Mouse (Mus musculus) midbrain, postnatal 0 days (tissue): Measurements from ENCODE around the gene Cutc. TPM values are rescaled to one million over a fixed set of nuclear protein-coding genes. Genes with fewer than 3 reads are reported as not detected.

Experiments used
- ATAC-seq: fragments of 200-750 bp; cut with Nextera tagmentation; 2 replicates; pipeline ENCODE4 v1.8.0; 2017; ENCODE audit warnings: moderate number of reproducible peaks, mild to moderate bottlenecking, moderate TSS enrichment, moderate library complexity; ENCODE audit not compliant: low FRiP score
- DNase-seq: peaks from one replicate; pipeline ENCODE4 v3.0.0-alpha.2; 2015; ENCODE audit warnings: low spot score
- H3K27ac ChIP-seq: fragments of 300-500 bp; sonication (generic); 2 replicates; pipeline ENCODE4 v1.5.1; 2014; ENCODE audit warnings: low read depth, mild to moderate bottlenecking, low read length, mixed read lengths
- H3K27me3 ChIP-seq: fragments of 300-500 bp; sonication (generic); 2 replicates; pipeline ENCODE4 v1.6.1; 2014; ENCODE audit warnings: low read length, control low read depth, mixed read lengths; ENCODE audit not compliant: insufficient read depth
- H3K36me3 ChIP-seq: fragments of 300-500 bp; sonication (generic); 2 replicates; pipeline ENCODE4 v1.6.1; 2014; ENCODE audit warnings: low read length, control low read depth, mixed read lengths; ENCODE audit not compliant: insufficient read depth
- H3K4me1 ChIP-seq: fragments of 300-500 bp; sonication (generic); 2 replicates; pipeline ENCODE4 v1.6.1; 2014; ENCODE audit warnings: mild to moderate bottlenecking, control low read depth, antibody characterized with exemption, low read length, mixed read lengths; ENCODE audit not compliant: insufficient read depth
- H3K4me2 ChIP-seq: fragments of 300-500 bp; sonication (generic); 2 replicates; pipeline ENCODE4 v1.6.1; 2014; ENCODE audit warnings: low read depth, mild to moderate bottlenecking, low read length, mixed read lengths; ENCODE audit not compliant: poor library complexity, severe bottlenecking
- H3K4me3 ChIP-seq: fragments of 300-500 bp; sonication (generic); 2 replicates; pipeline ENCODE4 v1.5.1; 2014; ENCODE audit warnings: low read depth, mild to moderate bottlenecking, low read length, moderate library complexity
- H3K9ac ChIP-seq: fragments of 300-500 bp; sonication (generic); replicated peaks from 2 replicates; pipeline ENCODE4 v1.6.1; 2014; ENCODE audit warnings: mild to moderate bottlenecking, low read length, moderate library complexity, mixed read lengths; ENCODE audit not compliant: poor library complexity, severe bottlenecking
- H3K9me3 ChIP-seq: fragments of 300-500 bp; sonication (generic); 2 replicates; pipeline ENCODE4 v1.6.1; 2016; ENCODE audit warnings: low read length, control low read depth
- CTCF ChIP-seq: IDR thresholded peaks from 2 replicates; pipeline ENCODE4 v1.5.1; 2016; ENCODE audit warnings: antibody characterized with exemption, mild to moderate bottlenecking
- WGBS: fragments of 180-500 bp; shearing (Covaris S2); extraction: QIAGEN DNeasy Blood & Tissue Kit; methylation state at CpG from one replicate; pipeline ENCODE4 v1.1.7; 2014; 5-methylcytosine and 5-hydroxymethylcytosine counted together
- polyA plus RNA-seq: library from polyadenylated mRNA; unstranded; fragments of >200 nt; fragmentation: Nextera tagmentation; extraction: Ambion mirVana; gene quantifications from 2 replicates; pipeline ENCODE4 v1.2.1, GENCODE M21; 2015
- total RNA-seq: library from RNA; depleted of rRNA; stranded (reverse); fragments of >200 nt; gene quantifications from 2 replicates; pipeline ENCODE4 v1.2.3, GENCODE M21; 2014

The Cutc gene
- total and polyA plus RNA-seq, 2 experiments from 2014 or later, result 5.2 to 8.0 TPM

- Histone ChIP-seq H3K9me3 (no peaks in the 10 kb centered on the region), H3K4me1 (no peaks in the 10 kb centered on the region), H3K4me3 (no peak overlapping the region), H3K27me3 (no peaks in the 10 kb centered on the region), H3K36me3 (peaks cover 58% of the 10 kb centered on the region), H3K9ac (no peak overlapping the region), H3K4me2 (no peak overlapping the region), H3K27ac (no peak overlapping the region)
- 97% methylated on average over 7 of the region's 7 CpGs for WGBS
- DNase-seq (no peak), ATAC-seq (no peak)
- no peak for TF ChIP-seq CTCF
Measured at GRCm38 (mm10) chr19:43743401-43743800, 9.4 kb upstream of the Cutc start.

- no peak overlapping the region for H3K4me3 ChIP-seq
Measured at GRCm38 (mm10) chr19:43745740-43746139, 7.1 kb upstream of the Cutc start.

GRCm38 (mm10) chr19:43747877-43748276, 4.9 kb upstream of the Cutc start:
- peaks cover 42% of the 10 kb centered on the region for H3K36me3 ChIP-seq
- H3K9ac ChIP-seq, result no peak overlapping the region
- 95% methylated on average over 4 of the region's 4 CpGs for WGBS
- H3K4me2 ChIP-seq, result no peak overlapping the region
- H3K9me3 ChIP-seq, result no peaks in the 10 kb centered on the region
- ATAC-seq, result no peak
- DNase-seq, result no peak
- no peaks in the 10 kb centered on the region for H3K4me1 ChIP-seq
- no peaks in the 10 kb centered on the region for H3K27me3 ChIP-seq
- H3K4me3 ChIP-seq, result no peak overlapping the region
- H3K27ac ChIP-seq, result no peak overlapping the region
- no peak for TF ChIP-seq CTCF

More at GRCm38 (mm10) chr19:43745740-43746139, 7.1 kb upstream of the Cutc start:
- WGBS, result 97% methylated on average over 3 of the region's 3 CpGs
- H3K27me3 ChIP-seq, result no peaks in the 10 kb centered on the region
- no peaks in the 10 kb centered on the region for H3K4me1 ChIP-seq
- H3K36me3 ChIP-seq, result peaks cover 49% of the 10 kb centered on the region
- no peak overlapping the region for H3K9ac ChIP-seq
- DNase-seq (no peak), ATAC-seq (no peak)
- no peak overlapping the region for H3K27ac ChIP-seq
- no peak overlapping the region for H3K4me2 ChIP-seq
- no peaks in the 10 kb centered on the region for H3K9me3 ChIP-seq
- TF ChIP-seq CTCF, result no peak

GRCm38 (mm10) chr19:43750008-43750407, 2.8 kb upstream of the Cutc start:
- H3K9ac ChIP-seq, result no peak overlapping the region
- no peak for TF ChIP-seq CTCF
- H3K27ac ChIP-seq, result no peak overlapping the region
- H3K36me3 ChIP-seq, result peaks cover 28% of the 10 kb centered on the region
- H3K4me2 ChIP-seq, result no peak overlapping the region
- WGBS, result 95% methylated on average over 2 of the region's 2 CpGs
- H3K4me3 ChIP-seq, result no peak overlapping the region
- no peak for DNase-seq
- no peak for ATAC-seq
- no peaks in the 10 kb centered on the region for H3K4me1 ChIP-seq
- no peaks in the 10 kb centered on the region for H3K27me3 ChIP-seq
- H3K9me3 ChIP-seq, result no peaks in the 10 kb centered on the region

- TF ChIP-seq CTCF, result peak; percentile 79
- Histone ChIP-seq H3K4me2 (peak overlapping the region; percentile 44), H3K4me1 (no peaks in the 10 kb centered on the region), H3K9ac (peak overlapping the region; percentile 62), H3K27me3 (no peaks in the 10 kb centered on the region), H3K9me3 (no peaks in the 10 kb centered on the region), H3K4me3 (peak overlapping the region; percentile 58), H3K36me3 (peaks cover 11% of the 10 kb centered on the region), H3K27ac (peak overlapping the region; percentile 92)
- peak; percentile 81 for DNase-seq
- WGBS, result 1% methylated on average over 23 of the region's 24 CpGs
- ATAC-seq, result peak; percentile 90
Measured at GRCm38 (mm10) chr19:43753226-43753835, 535 bp downstream of the Cutc start.

GRCm38 (mm10) chr19:43754237-43754636, 1.4 kb downstream of the Cutc start:
- WGBS, result 78% methylated on average over 2 of the region's 2 CpGs
- TF ChIP-seq CTCF, result no peak
- Histone ChIP-seq H3K9me3 (no peaks in the 10 kb centered on the region), H3K27me3 (no peaks in the 10 kb centered on the region), H3K9ac (no peak overlapping the region), H3K4me1 (no peaks in the 10 kb centered on the region), H3K4me2 (no peak overlapping the region), H3K27ac (no peak overlapping the region), H3K36me3 (0 out of 2 replicates have a peak, but pooled peaks cover 3% of the 10 kb centered on the region), H3K4me3 (no peak overlapping the region)
- DNase-seq (no peak), ATAC-seq (no peak)
